Mouse (Mus musculus) thymus, postnatal 36 days (tissue): ENCODE results near the gene Calhm3.

Experiments
- DNase-seq, 2 experiments: peaks; one replicate each; pipeline ENCODE4 v3.0.0; 2022; ENCODE audit warnings: mixed read lengths in 2 of 2

Calhm3 gene

DNA sequence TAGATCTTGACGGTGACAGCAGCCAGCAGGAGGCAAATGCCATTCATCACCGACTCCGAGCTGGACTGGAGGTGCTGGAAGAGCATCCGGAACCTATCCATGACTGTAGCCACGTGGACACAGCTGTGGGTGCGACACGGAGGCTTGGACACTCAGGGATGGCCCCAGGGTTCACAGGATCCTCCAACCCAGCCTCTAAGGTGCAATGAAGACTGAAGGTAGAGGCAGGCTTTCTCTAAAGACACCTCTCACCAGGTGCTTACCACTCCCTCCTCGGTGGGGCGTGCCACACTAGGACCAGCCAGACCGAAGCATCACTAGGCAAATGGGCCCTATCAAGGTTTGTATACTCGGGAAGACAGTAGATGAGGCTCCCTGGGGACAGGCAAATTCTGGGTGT, at the start of gene Calhm3:
Gene Calhm3 (minus strand): TSS at position 101 of the 400 bp plus-strand sequence.
- DNase-seq: no peak

- DNase-seq: no peak
Measured at GRCm38 (mm10) chr19:47206126-47206525, 48.6 kb upstream of the Calhm3 start.

GRCm38 (mm10) chr19:47204653-47205052, 47.1 kb upstream of the Calhm3 start:
- DNase-seq: no peak

- DNase-seq: no peak
Measured at GRCm38 (mm10) chr19:47203042-47203441, 45.5 kb upstream of the Calhm3 start.

DNA sequence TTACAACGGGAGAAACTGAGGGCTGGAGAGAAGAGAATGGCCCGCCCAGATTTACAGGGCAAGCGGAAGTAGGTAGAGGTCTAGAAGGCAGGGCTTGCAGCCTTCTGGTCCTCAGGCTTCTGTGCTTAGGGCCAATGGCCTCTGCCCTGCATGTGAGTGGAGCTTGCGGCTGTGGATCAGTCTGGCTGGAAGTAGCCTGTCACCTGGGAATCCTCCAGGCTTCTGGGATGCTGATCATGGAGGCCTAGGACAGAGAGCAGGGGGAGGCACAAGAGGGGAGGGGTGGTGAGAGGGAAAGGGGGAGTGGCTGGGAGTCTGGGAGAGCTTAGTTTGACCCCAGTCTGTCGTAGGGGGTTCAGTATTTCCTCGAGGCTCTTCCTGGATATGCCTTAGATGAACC, 44.9 kb upstream of the Calhm3 start:
- no peak for DNase-seq

GRCm38 (mm10) chr19:47201972-47202371, 44.4 kb upstream of the Calhm3 start:
- DNase-seq: no peak

- DNase-seq: no peak
Measured at GRCm38 (mm10) chr19:47198671-47199350, 41.2 kb upstream of the Calhm3 start.

DNA sequence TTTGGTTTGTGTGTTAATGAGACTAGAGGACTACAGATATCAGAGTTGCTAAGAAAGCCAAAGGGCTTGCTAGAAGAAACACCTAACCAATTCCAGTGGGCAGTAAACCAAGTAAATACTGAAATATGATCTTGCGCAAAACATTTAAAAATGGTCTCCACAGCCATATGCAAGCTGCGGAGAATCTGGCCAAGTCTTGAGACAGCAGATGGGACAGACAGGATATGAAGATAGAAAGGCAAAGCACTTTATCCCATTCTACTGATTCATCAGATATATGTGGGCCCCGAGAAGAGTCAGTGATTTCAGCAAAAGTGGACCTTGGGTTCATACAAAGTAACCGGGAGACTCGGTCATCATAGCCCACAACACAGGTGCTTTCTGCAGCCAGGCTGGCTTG, 34.6 kb upstream of the Calhm3 start:
- DNase-seq: no peak

DNA sequence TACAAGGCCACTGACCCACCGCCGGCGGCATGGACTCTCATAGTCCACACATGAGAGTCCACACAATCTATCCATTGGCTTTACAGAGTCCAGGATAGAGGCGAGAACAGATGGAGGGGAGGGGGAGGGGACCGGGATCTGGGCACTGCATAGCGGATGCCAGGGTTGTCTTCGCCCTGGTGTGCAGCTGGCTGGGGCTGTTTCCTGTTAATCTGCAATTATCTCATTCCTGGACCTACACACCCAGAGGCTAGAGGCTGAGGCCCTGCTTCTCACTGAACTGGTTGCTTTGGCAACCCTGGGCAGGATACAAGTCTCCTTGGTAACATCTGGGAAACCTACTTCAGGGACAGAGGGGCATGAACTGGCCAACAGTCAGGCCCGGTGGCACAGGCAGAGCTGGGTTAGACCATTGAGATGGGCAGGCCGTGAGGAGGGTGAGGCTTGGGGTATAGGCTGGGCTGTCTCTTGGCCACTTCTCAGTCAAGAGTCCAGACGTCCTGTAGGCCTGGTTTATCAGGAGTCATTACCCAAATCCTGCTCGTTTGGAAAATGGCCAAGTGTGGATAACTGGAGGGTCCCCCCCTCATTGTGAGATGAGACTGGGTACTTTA, 31.1 kb upstream of the Calhm3 start:
- DNase-seq: no peak

DNA sequence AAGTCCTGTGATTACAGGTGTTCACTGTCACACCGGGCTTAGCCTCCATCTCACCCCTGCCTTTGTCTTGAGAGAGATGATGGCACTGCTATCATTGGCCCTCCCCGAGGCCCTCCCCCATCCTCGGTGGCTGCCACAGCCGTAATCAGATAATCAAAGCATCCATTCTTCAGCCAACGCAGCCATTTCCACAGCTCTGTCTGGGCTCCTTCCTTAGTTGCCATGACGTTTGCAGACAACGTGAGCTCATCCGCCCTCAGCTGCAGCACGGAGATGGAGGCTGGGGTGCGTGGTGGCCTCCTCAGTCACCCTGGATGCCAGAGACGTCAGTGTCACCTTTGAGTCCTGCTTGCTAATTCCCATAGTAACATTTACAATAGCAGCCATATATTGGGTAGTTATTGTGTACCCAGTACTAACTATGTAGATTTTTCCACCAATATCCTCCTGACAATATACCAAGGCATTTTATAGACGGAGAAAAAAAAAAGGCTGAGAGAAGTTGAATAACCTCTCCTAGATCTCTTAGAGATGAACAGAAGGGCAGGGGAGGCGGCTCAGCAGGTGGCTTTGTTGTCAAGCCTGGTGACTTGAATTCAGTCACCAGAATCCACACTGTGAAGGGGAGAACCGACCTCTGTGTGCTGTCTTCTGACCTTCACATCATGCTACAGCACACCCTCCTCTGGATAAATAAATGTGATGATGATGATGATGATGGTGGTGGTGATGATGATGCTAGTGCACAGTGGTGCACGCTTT, 29.1 kb upstream of the Calhm3 start:
- DNase-seq: no peak

DNA sequence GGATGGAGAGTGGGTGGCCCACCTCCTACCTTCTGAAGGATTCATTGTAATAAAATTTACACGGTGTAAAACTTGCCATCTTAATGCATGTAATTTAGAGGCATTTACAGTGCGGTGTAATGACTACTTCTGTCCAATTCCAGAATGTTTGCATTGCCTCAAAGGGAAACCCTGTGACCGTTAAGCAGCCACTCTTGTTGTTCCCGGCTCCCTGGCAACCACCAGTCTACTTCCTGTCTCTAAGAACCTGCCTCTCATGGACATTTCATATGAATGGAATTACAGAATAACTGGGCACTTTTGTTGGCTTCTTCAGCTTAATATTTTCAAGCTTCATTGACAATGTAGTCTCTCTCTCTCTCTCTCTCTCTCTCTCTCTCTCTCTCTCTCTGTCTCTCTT, 27.2 kb upstream of the Calhm3 start:
- no peak for DNase-seq

- DNase-seq: no peak
Measured at GRCm38 (mm10) chr19:47184221-47184620, 26.7 kb upstream of the Calhm3 start.

- no peak for DNase-seq
Measured at GRCm38 (mm10) chr19:47180011-47180410, 22.4 kb upstream of the Calhm3 start.

DNA sequence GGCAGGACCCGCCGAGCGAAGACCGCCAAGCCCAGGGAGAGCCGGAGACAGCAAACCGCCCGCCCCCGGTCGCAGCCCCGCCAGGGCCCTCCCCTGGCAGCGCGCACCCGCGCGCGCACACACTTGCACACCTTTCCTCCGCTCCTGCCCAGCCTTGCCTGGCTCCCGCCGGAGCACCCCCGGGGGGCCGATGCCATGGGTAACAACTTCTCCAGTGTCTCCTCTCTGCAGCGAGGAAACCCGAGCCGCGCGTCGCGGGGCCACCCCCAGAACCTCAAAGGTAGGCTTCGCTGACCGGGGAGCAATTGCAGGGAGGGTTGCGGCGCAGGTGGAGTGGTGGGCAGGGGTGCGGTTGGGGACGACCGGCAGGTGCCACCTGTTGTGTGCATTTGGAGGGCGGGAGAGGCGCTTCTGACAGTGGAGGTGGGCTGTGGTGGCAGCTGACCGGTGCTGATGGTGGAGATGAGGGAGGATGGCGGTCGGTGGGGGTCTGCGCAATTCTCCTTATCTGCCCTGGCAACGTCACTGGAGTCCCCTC, 21.8 kb upstream of the Calhm3 start:
- DNase-seq: peak in 1 of 2 experiments; percentile 8

DNA sequence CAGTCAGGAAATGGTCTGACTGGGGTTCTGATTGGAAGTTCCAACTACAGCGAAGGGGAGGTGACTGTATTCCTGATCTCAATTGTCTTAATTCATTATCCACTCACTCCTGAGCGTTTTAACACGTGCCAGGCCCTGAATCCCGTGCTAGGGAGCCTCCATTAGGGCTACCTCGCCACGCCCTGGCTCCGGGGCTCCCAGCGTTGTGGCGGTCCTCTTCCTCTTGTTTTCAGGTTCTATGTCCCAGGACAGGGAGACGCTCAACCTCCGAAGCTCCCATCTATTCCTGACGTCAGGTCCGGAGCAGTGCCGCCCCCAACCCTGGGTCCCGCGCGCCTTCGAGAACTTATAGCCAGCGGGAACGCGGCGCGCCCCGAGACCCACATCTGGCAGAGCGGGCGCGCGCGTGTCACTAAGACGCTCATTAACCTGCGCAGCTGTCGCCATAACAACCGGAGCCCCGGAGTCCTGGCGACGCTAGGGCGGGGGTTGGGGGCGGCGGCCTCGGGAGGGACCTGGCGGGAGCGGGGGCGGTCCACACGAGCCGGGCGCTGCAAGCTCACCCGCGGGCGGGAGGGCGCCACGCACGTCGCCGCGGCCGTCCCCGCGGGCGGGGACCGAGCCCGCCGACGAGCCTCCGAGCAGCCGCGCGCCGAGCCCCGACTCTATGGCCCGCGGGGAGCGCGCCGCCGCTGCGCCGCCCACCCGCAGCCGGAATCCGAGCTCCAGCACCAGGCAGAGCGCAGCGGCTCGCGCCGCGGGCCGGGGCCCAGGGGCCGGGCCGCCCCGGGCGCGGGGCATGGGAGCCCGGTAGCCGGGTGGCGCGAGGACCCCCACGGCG, 21.1 kb upstream of the Calhm3 start, which contains the start of gene Neurl1a:
Gene Neurl1a (plus strand): TSS at position 390 of the 841 bp plus-strand sequence.
- peak; percentile 11 to 27 for DNase-seq

- no peak for DNase-seq
Measured at GRCm38 (mm10) chr19:47178001-47178400, 20.4 kb upstream of the Calhm3 start.

DNA sequence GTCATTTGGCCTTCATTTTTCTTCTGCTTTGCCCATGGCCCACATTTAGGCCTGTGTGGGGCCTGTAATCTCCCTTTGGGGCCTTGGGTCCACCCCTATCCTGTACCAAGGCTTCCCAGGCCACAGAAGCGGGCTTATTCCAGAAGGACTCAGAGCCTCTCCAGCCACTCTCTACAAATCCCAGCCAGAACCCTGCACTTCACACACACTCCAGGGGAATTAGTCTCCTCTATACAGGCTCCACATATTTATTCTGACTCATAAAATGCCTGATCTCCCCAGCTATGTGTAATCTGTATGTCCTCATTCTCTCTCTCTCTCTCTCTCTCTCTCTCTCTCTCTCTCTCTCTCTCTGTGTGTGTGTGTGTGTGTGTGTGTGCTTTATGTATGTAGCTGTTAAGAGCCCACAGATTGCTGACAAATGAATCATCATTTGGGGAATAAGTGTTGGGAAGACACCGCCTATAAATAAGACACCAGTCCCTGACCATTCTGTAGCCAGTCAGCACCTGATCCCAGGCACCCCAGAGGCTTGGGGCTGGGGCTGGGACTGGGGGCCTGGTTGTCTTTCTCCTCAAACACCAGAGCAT, 19.4 kb upstream of the Calhm3 start:
- DNase-seq: no peak

DNA sequence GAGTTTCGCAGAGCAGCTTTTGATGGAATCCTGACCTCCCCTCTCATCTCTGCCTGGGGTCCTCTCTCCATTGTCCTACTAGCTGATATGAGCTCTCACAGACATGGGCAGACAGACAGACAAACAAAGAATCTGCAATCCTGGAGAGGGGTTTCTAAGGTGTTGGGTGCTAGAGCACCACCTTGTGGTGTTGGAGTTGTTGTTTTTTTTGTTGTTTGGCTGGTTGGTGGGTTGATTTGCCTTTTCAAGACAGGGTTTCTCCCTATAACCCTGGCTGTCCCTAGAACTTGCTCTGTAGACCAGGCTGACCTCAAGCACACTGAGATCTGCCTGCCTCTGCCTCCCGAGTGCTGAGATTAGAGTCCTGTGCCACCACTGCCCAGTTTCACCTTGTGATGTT, 17.9 kb upstream of the Calhm3 start:
- DNase-seq: no peak

DNA sequence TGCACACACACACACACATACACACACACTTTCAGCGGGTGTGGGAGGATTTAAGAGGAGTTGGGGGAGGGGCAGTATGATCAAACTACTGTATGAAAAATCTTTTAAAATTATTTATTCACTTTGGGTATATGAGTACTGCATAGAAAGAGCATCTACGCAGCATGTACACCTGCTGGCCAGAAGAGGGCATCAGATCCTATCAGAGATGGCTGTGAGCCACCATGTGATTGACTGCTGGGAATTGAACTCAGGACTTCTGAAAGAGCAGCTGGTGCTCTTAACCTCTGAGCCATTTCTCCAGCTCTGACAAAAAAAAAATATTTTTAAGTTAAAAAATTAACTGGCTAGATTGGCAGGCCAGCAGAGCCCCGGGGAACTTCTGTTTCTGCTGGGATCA, 17.0 kb upstream of the Calhm3 start:
- no peak for DNase-seq

DNA sequence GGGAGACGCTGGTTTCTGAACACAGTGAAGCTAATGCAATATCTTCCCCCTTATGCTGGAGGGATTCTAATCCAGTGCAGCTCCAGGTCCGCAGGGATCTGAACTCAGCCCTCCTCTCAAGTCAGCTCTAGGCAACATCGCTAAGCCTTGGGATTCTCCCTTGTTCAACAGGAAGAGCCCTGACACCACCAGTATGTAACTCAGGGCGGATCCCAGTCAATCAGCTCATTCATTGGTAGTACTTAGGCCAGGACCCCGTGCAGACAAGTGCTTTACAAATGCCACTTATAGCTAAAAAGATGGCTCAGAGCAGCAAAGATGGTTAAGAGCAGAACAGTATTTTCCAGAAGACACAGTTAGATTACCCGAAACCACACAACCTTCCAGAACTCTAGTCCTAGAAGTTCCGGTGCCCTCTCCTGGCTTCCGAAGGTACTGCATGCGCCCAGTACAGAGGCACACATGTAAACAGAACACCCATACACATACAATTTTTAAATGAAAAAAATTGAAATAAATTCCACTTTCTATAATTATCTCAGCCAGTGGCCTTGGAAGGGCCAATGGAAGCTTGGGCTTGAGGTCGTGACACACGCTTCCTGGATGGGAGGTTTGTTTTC, 11.3 kb upstream of the Calhm3 start:
- DNase-seq: peak; percentile 68 to 80

DNA sequence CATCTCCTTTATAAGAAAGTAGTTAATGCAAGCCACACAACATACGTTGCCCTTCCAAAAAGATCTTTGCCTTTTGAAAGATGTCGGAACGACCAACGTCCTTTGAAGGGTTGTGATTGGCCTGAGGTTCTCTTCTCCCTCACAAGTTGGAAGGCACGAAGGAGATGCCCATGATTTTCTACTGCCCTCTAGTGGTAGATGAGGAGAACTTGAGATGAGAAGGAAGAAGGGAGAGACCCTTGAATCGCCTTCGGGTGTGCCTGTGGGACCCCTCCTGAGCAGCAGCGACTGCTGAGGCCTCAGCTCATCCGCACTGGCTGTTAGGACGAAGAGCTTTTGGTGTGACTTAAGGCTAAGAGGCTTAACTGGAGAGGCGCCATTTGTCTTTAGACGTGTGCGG, 10.7 kb upstream of the Calhm3 start:
- DNase-seq: no peak
